20 mouse cellular contexts compared by ENCODE assay signal in the genomic region with DNA sequence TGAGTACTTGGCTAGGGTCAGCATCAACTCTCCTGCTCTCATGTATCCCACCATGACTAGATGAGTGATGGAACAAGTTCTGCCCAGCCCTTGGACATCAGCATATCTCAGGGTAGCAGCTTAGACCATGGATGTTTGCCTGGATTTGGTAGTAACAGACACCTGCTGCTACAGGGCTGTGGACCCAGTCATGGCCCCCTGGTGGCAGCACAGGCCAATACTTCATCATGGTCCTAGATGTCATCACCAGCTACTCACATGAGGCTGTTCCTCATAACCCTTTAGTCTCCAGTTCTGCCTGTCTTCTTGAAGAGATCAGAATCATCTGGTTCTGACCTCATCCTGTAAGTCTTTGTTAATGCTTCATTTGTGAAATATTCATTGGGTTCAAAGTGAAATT.
DNase-seq lines count a peak whose midpoint lies in the region; ATAC-seq and TF ChIP-seq lines count a peak whose summit lies in the region.
"Had no signal": no experiment of that assay in that cellular context is flagged by ENCODE, and none has a peak within 500 bp of the region (broad histone marks: within the 10 kb centered on the region; RNA-seq: fewer than 3 reads in every experiment).

No protein-coding gene starts in this region.

- peak; percentile 5 for DNase-seq in kidney, postnatal 10 days
- no peak for DNase-seq in kidney, adult 2 months
- peak; percentile 0 for DNase-seq in right cerebral cortex, adult 18-20 months
- no peak for DNase-seq in right cerebral cortex, adult 2 months (ENCODE audit: low spot score in 2 of 2)
- DNase-seq in ZHBTc4 (ENCODE audit: low read depth, low spot score): peak; percentile 18
- DNase-seq in splenic B cell, adult 2 months (ENCODE audit: low read depth, low spot score): peak; percentile 71
- no peak for DNase-seq in left cerebral cortex, adult 11 months (ENCODE audit: low spot score)
- DNase-seq: adrenal gland, adult 2 months; cerebellum, postnatal 25 days; gastrocnemius, postnatal 36 days; heart, postnatal 10 days; liver; right cerebral cortex, postnatal 4 days; thymus, postnatal 4 days had no signal

- TF ChIP-seq POLR2A in kidney, adult 2 months (IDR thresholded peaks at IDR 0.05; ENCODE audit: low read depth, low read length): no peak

- no peak overlapping the region for H3K4me3 ChIP-seq in kidney, adult 2 months (ENCODE audit: insufficient read depth, low read depth, low read length)
- no peak overlapping the region for H3K4me3 ChIP-seq in heart, embryonic 11.5 days (ENCODE audit: low read depth, low read length)
- H3K4me3 ChIP-seq: erythroblast, embryonic 14.5 days; forebrain, embryonic 15.5 days; intestine, embryonic 15.5 days; neural tube, embryonic 13.5 days had no signal

- H3K9ac ChIP-seq in heart, embryonic 11.5 days (ENCODE audit: low read depth, low read length): no peak overlapping the region
- H3K9ac ChIP-seq: forebrain, embryonic 15.5 days; hindbrain, embryonic 14.5 days; intestine, embryonic 15.5 days; neural tube, embryonic 13.5 days had no signal

- no peaks in the 10 kb centered on the region for H3K4me1 ChIP-seq in kidney, adult 2 months (ENCODE audit: control insufficient read depth, insufficient read depth, low read length)
- H3K4me1 ChIP-seq in heart, embryonic 11.5 days (ENCODE audit: control insufficient read depth, insufficient read depth, low read length): no peaks in the 10 kb centered on the region
- H3K4me1 ChIP-seq: forebrain, embryonic 15.5 days; intestine, embryonic 15.5 days; neural tube, embryonic 13.5 days had no signal

- no peak for ATAC-seq in heart, embryonic 11.5 days (replicated peaks; ENCODE audit: insufficient number of reproducible peaks, low FRiP score, low TSS enrichment)
- ATAC-seq: forebrain, embryonic 15.5 days; intestine, embryonic 15.5 days had no signal

- H3K27me3 ChIP-seq in kidney, adult 2 months (replicated peaks; ENCODE audit: control insufficient read depth, insufficient read depth, low read length): no peaks in the 10 kb centered on the region
- no peaks in the 10 kb centered on the region for H3K27me3 ChIP-seq in splenic B cell, adult 2 months (ENCODE audit: control insufficient read depth, insufficient read depth, low read length, poor library complexity, severe bottlenecking)
- H3K27me3 ChIP-seq in heart, embryonic 11.5 days (ENCODE audit: control insufficient read depth, insufficient read depth, low read length): no peaks in the 10 kb centered on the region
- H3K27me3 ChIP-seq: forebrain, embryonic 15.5 days; intestine, embryonic 15.5 days; neural tube, embryonic 13.5 days had no signal

- H3K36me3 ChIP-seq in kidney, adult 2 months (ENCODE audit: control insufficient read depth, insufficient read depth, low read length): no peaks in the 10 kb centered on the region
- H3K36me3 ChIP-seq in splenic B cell, adult 2 months (ENCODE audit: control insufficient read depth, insufficient read depth, low read length, poor library complexity, severe bottlenecking): no peaks in the 10 kb centered on the region
- H3K36me3 ChIP-seq in heart, embryonic 11.5 days (ENCODE audit: control insufficient read depth, insufficient read depth, low read length): no peaks in the 10 kb centered on the region
- H3K36me3 ChIP-seq: forebrain, embryonic 15.5 days; intestine, embryonic 15.5 days; neural tube, embryonic 13.5 days had no signal

- no peaks in the 10 kb centered on the region for H3K9me3 ChIP-seq in heart, embryonic 11.5 days (replicated peaks; ENCODE audit: control insufficient read depth, low read length)
- H3K9me3 ChIP-seq: forebrain, embryonic 15.5 days; intestine, embryonic 15.5 days; neural tube, embryonic 13.5 days had no signal

- no peak overlapping the region for H3K27ac ChIP-seq in kidney, adult 2 months (ENCODE audit: insufficient read depth, low read depth, low read length)
- no peak overlapping the region for H3K27ac ChIP-seq in heart, embryonic 11.5 days (ENCODE audit: low read depth, low read length)
- H3K27ac ChIP-seq: forebrain, embryonic 15.5 days; hindbrain, embryonic 14.5 days; intestine, embryonic 15.5 days; neural tube, embryonic 13.5 days had no signal

- H3K4me2 ChIP-seq in heart, embryonic 11.5 days: no peak overlapping the region
- H3K4me2 ChIP-seq: forebrain, embryonic 15.5 days; hindbrain, embryonic 14.5 days; intestine, embryonic 15.5 days; neural tube, embryonic 13.5 days had no signal

- TF ChIP-seq CTCF in kidney, adult 2 months (conservative IDR thresholded peaks at IDR 0.05; ENCODE audit: insufficient read depth, insufficient read length, low read depth, low read length): no peak

Comparison
In these comparisons a context has a peak if more than half of its experiments do, and no peak if none do; other contexts are left out.
1. DNase-seq: peak in kidney, postnatal 10 days (single experiment), right cerebral cortex, adult 18-20 months (single experiment), ZHBTc4 (single experiment) and splenic B cell, adult 2 months (single experiment); none in kidney, adult 2 months (single experiment), right cerebral cortex, adult 2 months (0 of 2) and left cerebral cortex, adult 11 months (single experiment).